Mouse (Mus musculus) lung, postnatal 10 days (tissue): ENCODE results near the gene Atg7.
A peak's percentile ranks its signal among the peaks of the same experiment; 100 is the strongest.

Experiments used
- DNase-seq: peaks from one replicate; pipeline ENCODE4 v3.0.0; 2021

The Atg7 gene

GRCm38 (mm10) chr6:114788663-114789062, 145.8 kb downstream of the Atg7 start:
- DNase-seq, result no peak

- no peak for DNase-seq
These were observed 147.2 kb downstream of the Atg7 start for GRCm38 (mm10) chr6:114790084-114790483.

GRCm38 (mm10) chr6:114790902-114791301, 148.0 kb downstream of the Atg7 start:
- no peak for DNase-seq

GRCm38 (mm10) chr6:114791846-114792245, 148.9 kb downstream of the Atg7 start:
- no peak for DNase-seq

GRCm38 (mm10) chr6:114794706-114795105, 151.8 kb downstream of the Atg7 start:
- no peak for DNase-seq

- no peak for DNase-seq
These were observed 152.9 kb downstream of the Atg7 start for GRCm38 (mm10) chr6:114795706-114796325.

GRCm38 (mm10) chr6:114797901-114798300, 155.0 kb downstream of the Atg7 start:
- no peak for DNase-seq

GRCm38 (mm10) chr6:114798715-114799114, 155.8 kb downstream of the Atg7 start:
- DNase-seq, result no peak

GRCm38 (mm10) chr6:114800291-114800965, 157.5 kb downstream of the Atg7 start:
- DNase-seq, result no peak

- DNase-seq, result no peak
These were observed 161.1 kb downstream of the Atg7 start for GRCm38 (mm10) chr6:114803915-114804535.

GRCm38 (mm10) chr6:114804866-114805265, 162.0 kb downstream of the Atg7 start:
- no peak for DNase-seq

GRCm38 (mm10) chr6:114805927-114806326, 163.0 kb downstream of the Atg7 start:
- no peak for DNase-seq

GRCm38 (mm10) chr6:114807474-114807873, 164.6 kb downstream of the Atg7 start:
- DNase-seq, result no peak

GRCm38 (mm10) chr6:114808654-114809430, 165.9 kb downstream of the Atg7 start:
- no peak for DNase-seq

GRCm38 (mm10) chr6:114809431-114809811, 166.5 kb downstream of the Atg7 start:
- DNase-seq, result peak; percentile 28

GRCm38 (mm10) chr6:114812322-114812721, 169.4 kb downstream of the Atg7 start:
- DNase-seq, result peak; percentile 56

- no peak for DNase-seq
These were observed 169.9 kb downstream of the Atg7 start for GRCm38 (mm10) chr6:114812779-114813178.

GRCm38 (mm10) chr6:114814199-114814881, 171.4 kb downstream of the Atg7 start:
- no peak for DNase-seq

GRCm38 (mm10) chr6:114814882-114815650, 172.2 kb downstream of the Atg7 start:
- DNase-seq, result peak; percentile 29

GRCm38 (mm10) chr6:114817948-114818347, 175.1 kb downstream of the Atg7 start:
- DNase-seq, result peak; percentile 65

- DNase-seq, result peak; percentile 61
These were observed 175.6 kb downstream of the Atg7 start for GRCm38 (mm10) chr6:114818471-114818870.

- DNase-seq, result peak; percentile 63
These were observed 177.1 kb downstream of the Atg7 start for GRCm38 (mm10) chr6:114819971-114820481.
